Mouse (Mus musculus): ENCODE results near the gene Eya2. TPM values are rescaled to one million over a fixed set of nuclear protein-coding genes. Genes with fewer than 3 reads are reported as not detected.
"Not testable (repeated sequence)": the region's sequence is repeated elsewhere in the genome, so short reads cannot be mapped to it uniquely, and the experiment has no call there.

The Eya2 gene
- 0.16 and 0.51 TPM in 2 replicates for polyA plus RNA-seq (2015; fragmentation: Nextera tagmentation; extraction: Ambion mirVana)

GRCm38 (mm10) chr2:165594907-165595675 is at the start of gene Eya2:
Gene Eya2, plus strand, starts transcription at chr2:165595032.
- Histone ChIP-seq H3K27me3 (replicated peaks; ENCODE audit: control insufficient read depth, insufficient read depth, low read length) (peaks cover 46% of the 10 kb centered on the region), H3K36me3 (ENCODE audit: control insufficient read depth, insufficient read depth) (no peaks in the 10 kb centered on the region), H3K9me3 (ENCODE audit: control insufficient read depth) (0 out of 2 replicates have a peak, but pooled peaks cover 3% of the 10 kb centered on the region), H3K4me1 (replicated peaks; ENCODE audit: control insufficient read depth, insufficient read depth, low read length) (no peaks in the 10 kb centered on the region), H3K9ac (ENCODE audit: low read depth, low read length) (no peak within 1 kb of the TSS), H3K4me2 (replicated peaks; ENCODE audit: low read depth) (peak within 1 kb of the TSS; percentile 60), H3K27ac (ENCODE audit: low read depth, low read length) (no peak within 1 kb of the TSS), H3K4me3 (ENCODE audit: low read depth, low read length) (peak within 1 kb of the TSS; percentile 29)
- TF ChIP-seq CTCF (IDR thresholded peaks at IDR 0.05; ENCODE audit: low read depth) = no peak
- ATAC-seq = no peak
- under 1% methylated on average over 83 of the region's 83 CpGs for WGBS

DNA sequence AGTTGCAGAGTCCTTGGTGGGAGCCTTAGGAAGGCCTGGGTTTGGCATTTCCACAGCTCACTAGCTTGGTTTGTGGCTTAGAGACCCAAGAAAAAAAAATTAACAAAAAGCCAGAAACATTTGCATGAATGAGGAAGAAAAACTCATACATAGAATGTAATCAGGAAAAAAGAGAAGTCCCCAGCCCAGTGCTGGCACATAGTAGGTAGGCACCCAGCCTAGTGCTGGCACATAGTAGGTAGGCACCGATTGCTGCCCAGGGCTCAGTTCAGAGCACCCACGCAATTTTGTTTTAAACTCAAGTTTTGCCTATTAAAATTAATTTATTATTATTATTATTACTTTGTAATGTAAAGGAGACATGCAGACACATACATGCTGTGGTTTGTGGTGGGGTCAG is 49.1 kb upstream of the Eya2 start:
- Histone ChIP-seq H3K9me3 (ENCODE audit: control insufficient read depth) (no peaks in the 10 kb centered on the region), H3K9ac (ENCODE audit: low read depth, low read length) (no peak overlapping the region), H3K4me3 (ENCODE audit: low read depth, low read length) (no peak overlapping the region), H3K36me3 (ENCODE audit: control insufficient read depth, insufficient read depth) (no peaks in the 10 kb centered on the region), H3K4me1 (replicated peaks; ENCODE audit: control insufficient read depth, insufficient read depth, low read length) (no peaks in the 10 kb centered on the region), H3K27me3 (replicated peaks; ENCODE audit: control insufficient read depth, insufficient read depth, low read length) (0 out of 2 replicates have a peak, but pooled peaks cover 4% of the 10 kb centered on the region), H3K4me2 (replicated peaks; ENCODE audit: low read depth) (no peak overlapping the region), H3K27ac (ENCODE audit: low read depth, low read length) (no peak overlapping the region)
- WGBS = 90% methylated on average over 2 of the region's 2 CpGs
- no peak for ATAC-seq
- TF ChIP-seq CTCF (IDR thresholded peaks at IDR 0.05; ENCODE audit: low read depth) = no peak

DNA sequence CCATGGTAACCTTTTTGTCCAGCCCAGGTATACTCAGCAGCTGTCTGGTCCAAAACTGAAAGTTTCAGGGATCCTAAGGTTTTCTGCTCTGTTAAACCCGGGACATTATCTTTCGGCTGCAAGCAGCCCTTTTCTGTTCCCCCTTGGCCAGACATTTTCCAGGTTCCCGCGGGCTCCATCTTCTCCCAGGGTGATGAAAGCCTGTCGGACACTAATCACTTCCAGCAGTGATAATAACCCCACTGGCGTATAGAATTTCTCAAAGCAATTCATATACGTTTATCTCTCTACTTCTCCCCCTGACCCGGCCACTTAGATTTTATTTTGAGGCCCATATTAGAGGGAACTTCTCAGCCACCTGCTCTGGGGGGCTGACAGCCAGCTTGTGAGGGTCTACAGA is 48.5 kb upstream of the Eya2 start:
- no peaks in the 10 kb centered on the region for H3K27me3 ChIP-seq (replicated peaks; ENCODE audit: control insufficient read depth, insufficient read depth, low read length)
- no peaks in the 10 kb centered on the region for H3K9me3 ChIP-seq (ENCODE audit: control insufficient read depth)
- no peaks in the 10 kb centered on the region for H3K36me3 ChIP-seq (ENCODE audit: control insufficient read depth, insufficient read depth)
- H3K4me3 ChIP-seq (ENCODE audit: low read depth, low read length) = no peak overlapping the region
- no peak for TF ChIP-seq CTCF (IDR thresholded peaks at IDR 0.05; ENCODE audit: low read depth)
- 59% methylated on average over 8 of the region's 8 CpGs for WGBS
- H3K27ac ChIP-seq (ENCODE audit: low read depth, low read length) = no peak overlapping the region
- H3K4me2 ChIP-seq (replicated peaks; ENCODE audit: low read depth) = no peak overlapping the region
- H3K4me1 ChIP-seq (replicated peaks; ENCODE audit: control insufficient read depth, insufficient read depth, low read length) = no peaks in the 10 kb centered on the region
- H3K9ac ChIP-seq (ENCODE audit: low read depth, low read length) = no peak overlapping the region
- no peak for ATAC-seq

DNA sequence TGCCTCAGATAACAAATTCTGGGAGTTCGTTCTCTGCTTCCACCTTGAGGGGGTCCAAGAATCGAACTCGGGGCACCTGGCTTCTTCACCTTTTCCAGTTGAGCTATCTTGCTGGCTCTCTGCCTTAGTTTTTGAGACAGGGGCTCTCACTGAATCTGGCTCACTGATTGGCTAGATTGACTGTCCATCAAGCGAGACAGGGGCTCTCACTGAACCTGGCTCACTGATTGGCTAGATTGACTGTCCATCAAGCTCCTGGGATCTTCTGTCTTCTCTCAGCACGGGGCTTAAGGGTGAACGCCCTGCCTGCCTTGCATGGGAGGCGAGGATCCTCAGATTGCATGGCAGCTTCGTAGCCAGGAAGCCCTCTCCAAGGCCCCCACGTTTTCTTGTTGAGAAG is 47.4 kb upstream of the Eya2 start:
- no peaks in the 10 kb centered on the region for H3K36me3 ChIP-seq (ENCODE audit: control insufficient read depth, insufficient read depth)
- H3K27ac ChIP-seq (ENCODE audit: low read depth, low read length) = no peak overlapping the region
- H3K4me1 ChIP-seq (replicated peaks; ENCODE audit: control insufficient read depth, insufficient read depth, low read length) = no peaks in the 10 kb centered on the region
- no peak overlapping the region for H3K9ac ChIP-seq (ENCODE audit: low read depth, low read length)
- ATAC-seq = no peak
- no peaks in the 10 kb centered on the region for H3K9me3 ChIP-seq (ENCODE audit: control insufficient read depth)
- no peak overlapping the region for H3K4me3 ChIP-seq (ENCODE audit: low read depth, low read length)
- TF ChIP-seq CTCF (IDR thresholded peaks at IDR 0.05; ENCODE audit: low read depth) = no peak
- no peak overlapping the region for H3K4me2 ChIP-seq (replicated peaks; ENCODE audit: low read depth)
- no peaks in the 10 kb centered on the region for H3K27me3 ChIP-seq (replicated peaks; ENCODE audit: control insufficient read depth, insufficient read depth, low read length)
- WGBS = 54% methylated on average over 9 of the region's 9 CpGs

DNA sequence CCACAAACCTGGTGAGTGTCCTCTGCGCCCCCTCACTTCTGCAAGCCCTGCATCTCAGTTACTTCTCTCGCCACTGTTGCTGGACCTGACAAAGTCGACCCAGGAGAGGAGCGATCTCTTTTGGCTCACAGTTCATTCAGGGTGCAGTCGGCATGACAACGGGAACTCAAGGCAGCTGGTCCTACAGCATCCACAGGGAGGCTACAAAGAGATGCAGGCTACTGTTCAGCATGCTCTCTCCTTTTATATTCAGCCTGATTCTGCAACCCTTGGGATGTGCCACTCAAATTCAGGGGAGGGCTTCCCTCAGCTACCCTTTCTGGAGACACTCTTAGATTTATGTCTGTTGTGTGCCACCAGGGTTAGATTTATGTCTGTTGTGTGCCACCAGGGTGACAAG is 46.2 kb upstream of the Eya2 start:
- no peak overlapping the region for H3K27ac ChIP-seq (ENCODE audit: low read depth, low read length)
- H3K36me3 ChIP-seq (ENCODE audit: control insufficient read depth, insufficient read depth) = no peaks in the 10 kb centered on the region
- H3K9me3 ChIP-seq (ENCODE audit: control insufficient read depth) = no peaks in the 10 kb centered on the region
- no peak for TF ChIP-seq CTCF (IDR thresholded peaks at IDR 0.05; ENCODE audit: low read depth)
- ATAC-seq = no peak
- no peaks in the 10 kb centered on the region for H3K27me3 ChIP-seq (replicated peaks; ENCODE audit: control insufficient read depth, insufficient read depth, low read length)
- no peak overlapping the region for H3K4me3 ChIP-seq (ENCODE audit: low read depth, low read length)
- H3K9ac ChIP-seq (ENCODE audit: low read depth, low read length) = no peak overlapping the region
- WGBS = 80% methylated on average over 6 of the region's 6 CpGs
- no peaks in the 10 kb centered on the region for H3K4me1 ChIP-seq (replicated peaks; ENCODE audit: control insufficient read depth, insufficient read depth, low read length)
- H3K4me2 ChIP-seq (replicated peaks; ENCODE audit: low read depth) = no peak overlapping the region

DNA sequence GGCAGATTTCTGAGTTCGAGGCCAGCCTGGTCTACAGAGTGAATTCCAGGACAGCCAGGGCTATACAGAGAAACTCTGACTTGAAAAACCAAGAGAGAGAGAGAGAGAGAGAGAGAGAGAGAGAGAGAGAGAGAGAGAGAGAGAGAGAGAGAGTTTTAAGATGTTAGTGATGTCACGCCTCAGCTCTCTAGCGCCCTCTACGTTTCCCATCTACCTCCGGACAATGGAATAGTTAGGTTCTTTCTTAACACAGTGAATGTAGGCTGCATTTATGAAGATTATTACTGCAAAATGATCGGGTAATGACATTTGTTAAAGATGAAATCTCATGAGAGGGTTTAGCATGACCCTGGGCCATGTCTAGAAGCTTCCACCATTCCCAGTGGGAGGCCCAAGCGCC is 44.4 kb upstream of the Eya2 start:
- ATAC-seq; H3K27ac ChIP-seq (ENCODE audit: low read depth, low read length); H3K9me3 ChIP-seq (ENCODE audit: control insufficient read depth); H3K9ac ChIP-seq (ENCODE audit: low read depth, low read length); H3K27me3 ChIP-seq (replicated peaks; ENCODE audit: control insufficient read depth, insufficient read depth, low read length); H3K36me3 ChIP-seq (ENCODE audit: control insufficient read depth, insufficient read depth); H3K4me3 ChIP-seq (ENCODE audit: low read depth, low read length); H3K4me2 ChIP-seq (replicated peaks; ENCODE audit: low read depth); H3K4me1 ChIP-seq (replicated peaks; ENCODE audit: control insufficient read depth, insufficient read depth, low read length): not testable (repeated sequence)
- 73% methylated on average over 7 of the region's 7 CpGs for WGBS
- peak; percentile 55 for TF ChIP-seq CTCF (IDR thresholded peaks at IDR 0.05; ENCODE audit: low read depth)
